Mouse (Mus musculus) liver, postnatal 0 days (tissue): ENCODE measurements around the gene Sap30bp.

Experiments
- CTCF ChIP-seq: sonication (generic); IDR thresholded peaks from 2 replicates; pipeline ENCODE4 v1.5.1; 2016; ENCODE audit warnings: antibody characterized with exemption, low read depth
- EP300 ChIP-seq: IDR thresholded peaks from 2 replicates; pipeline ENCODE4 v1.6.1; 2016; ENCODE audit warnings: antibody characterized with exemption, low read depth, mild to moderate bottlenecking

- TF ChIP-seq CTCF (no peak), EP300 (no peak)
Observed at GRCm38 (mm10) chr11:115888020-115888419, 45.1 kb upstream of the Sap30bp start.
